Mouse (Mus musculus): ENCODE results near the gene Usp25. TPM values are rescaled to one million over a fixed set of nuclear protein-coding genes. Genes with fewer than 3 reads are reported as not detected.

Gene Usp25
- polyA plus RNA-seq (2014; fragmentation: Illumina TruSeq; extraction: RNeasy Lipid Tissue Mini Kit (QIAGEN cat#74804); ENCODE audit: low read depth, low replicate concordance) = 23.8 TPM

GRCm38 (mm10) chr16:77013427-77014320 lies at the start of gene Usp25:
Usp25 (plus strand) TSS chr16:77013706.

